Mouse (Mus musculus): ENCODE measurements at regions not wholly inside any gene's neighbourhood (a gene's known extent, or its start where the extent isn't known, plus 50 kb on each side); places are given as distances from the start of the nearest gene placed in this dataset.
"Not testable (repeated sequence)": the region's sequence is repeated elsewhere in the genome, so short reads cannot be mapped to it uniquely, and the experiment has no call there.

GRCm38 (mm10) chr4:89621260-89621659 is 58.0 kb upstream of the Dmrta1 start:
- no peak for DNase-seq (ENCODE audit: low spot score in 2 of 2)

DNA sequence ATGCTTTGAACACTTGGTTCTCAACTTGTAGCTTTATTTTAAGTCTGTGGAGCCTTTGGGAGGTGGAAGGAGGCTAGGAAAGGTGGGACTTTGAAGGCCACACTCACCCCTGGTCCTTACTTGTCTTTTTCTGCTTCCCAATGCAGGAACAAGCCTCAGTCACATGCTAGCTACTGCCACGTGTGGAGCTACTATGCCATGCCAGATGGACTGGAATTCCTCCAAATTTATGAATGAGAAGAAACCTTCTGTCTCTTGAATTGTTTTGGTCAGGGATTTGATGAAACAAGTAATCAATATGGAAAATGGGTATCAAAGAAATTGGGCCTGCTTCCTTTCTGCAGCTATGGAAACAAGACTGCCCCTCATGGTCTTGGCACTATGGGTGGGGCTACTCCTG is 74.5 kb upstream of the Dmrta1 start:
- DNase-seq (ENCODE audit: low spot score in 2 of 2), result no peak

GRCm38 (mm10) chr4:89575529-89575928 is 103.7 kb upstream of the Dmrta1 start:
- peak in 1 of 2 experiments; percentile 4 for DNase-seq (ENCODE audit: low spot score in 2 of 2)

DNA sequence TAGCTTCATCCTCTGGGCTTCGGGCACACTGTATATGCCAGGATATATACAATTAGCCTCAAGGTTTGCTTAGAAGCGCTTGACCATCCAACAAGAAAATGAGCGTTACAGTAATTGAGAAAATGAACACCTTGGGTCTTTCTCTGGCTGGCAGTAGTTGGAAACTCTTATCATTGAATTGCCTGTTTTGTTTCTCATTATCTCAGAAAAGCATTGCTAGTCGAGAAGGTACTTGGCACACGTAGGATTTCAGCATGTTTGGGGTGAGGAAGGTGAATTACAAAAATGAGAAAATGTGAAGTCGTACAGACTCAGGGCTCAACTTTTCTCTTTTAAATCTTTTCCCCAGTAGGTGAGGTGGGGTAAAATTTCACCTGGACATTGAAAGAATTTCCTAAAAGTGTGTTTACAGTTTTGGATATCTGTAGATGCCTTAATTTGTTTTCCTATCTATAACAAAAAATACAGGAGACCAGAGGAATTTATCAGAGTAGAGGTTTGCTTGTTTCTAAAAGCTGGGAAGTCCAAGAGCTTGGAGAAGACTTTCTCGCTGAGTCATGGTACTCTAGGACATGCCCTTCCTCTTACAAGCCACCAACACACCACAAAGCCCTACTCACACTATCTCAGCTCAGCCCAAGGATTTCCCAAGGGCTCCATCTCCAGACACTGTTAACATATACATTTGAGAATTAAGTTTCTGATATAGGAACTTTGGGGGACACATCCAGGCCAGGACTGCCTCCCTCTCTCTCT is 124.3 kb upstream of the Dmrta1 start:
- no peak for DNase-seq (ENCODE audit: low spot score in 2 of 2)

GRCm38 (mm10) chr4:89552556-89552955 is 126.7 kb upstream of the Dmrta1 start:
- no peak for DNase-seq (ENCODE audit: low spot score in 2 of 2)

GRCm38 (mm10) chr4:89550515-89550914 is 128.7 kb upstream of the Dmrta1 start:
- DNase-seq (ENCODE audit: low spot score in 2 of 2), result no peak

DNA sequence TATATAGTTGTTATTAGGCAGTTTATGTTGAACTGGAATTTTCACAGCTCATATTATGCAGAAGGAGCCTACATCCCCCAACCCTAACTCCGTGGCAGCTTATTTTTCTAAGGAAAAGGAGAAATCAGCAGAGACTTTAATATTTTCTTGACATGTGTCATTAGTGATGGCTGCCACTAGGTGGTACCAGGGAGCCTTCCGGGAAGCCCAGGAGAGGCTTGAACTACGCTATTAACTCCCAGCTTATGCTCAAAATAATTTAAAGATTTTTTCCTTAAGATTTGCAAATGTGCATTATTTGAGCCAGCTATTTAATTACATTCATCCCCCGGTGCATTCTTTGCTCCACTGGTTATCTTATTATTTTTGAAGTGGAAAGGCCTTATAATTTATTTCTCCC is 146.8 kb upstream of the Dmrta1 start:
- DNase-seq (ENCODE audit: low spot score in 2 of 2), result no peak

DNA sequence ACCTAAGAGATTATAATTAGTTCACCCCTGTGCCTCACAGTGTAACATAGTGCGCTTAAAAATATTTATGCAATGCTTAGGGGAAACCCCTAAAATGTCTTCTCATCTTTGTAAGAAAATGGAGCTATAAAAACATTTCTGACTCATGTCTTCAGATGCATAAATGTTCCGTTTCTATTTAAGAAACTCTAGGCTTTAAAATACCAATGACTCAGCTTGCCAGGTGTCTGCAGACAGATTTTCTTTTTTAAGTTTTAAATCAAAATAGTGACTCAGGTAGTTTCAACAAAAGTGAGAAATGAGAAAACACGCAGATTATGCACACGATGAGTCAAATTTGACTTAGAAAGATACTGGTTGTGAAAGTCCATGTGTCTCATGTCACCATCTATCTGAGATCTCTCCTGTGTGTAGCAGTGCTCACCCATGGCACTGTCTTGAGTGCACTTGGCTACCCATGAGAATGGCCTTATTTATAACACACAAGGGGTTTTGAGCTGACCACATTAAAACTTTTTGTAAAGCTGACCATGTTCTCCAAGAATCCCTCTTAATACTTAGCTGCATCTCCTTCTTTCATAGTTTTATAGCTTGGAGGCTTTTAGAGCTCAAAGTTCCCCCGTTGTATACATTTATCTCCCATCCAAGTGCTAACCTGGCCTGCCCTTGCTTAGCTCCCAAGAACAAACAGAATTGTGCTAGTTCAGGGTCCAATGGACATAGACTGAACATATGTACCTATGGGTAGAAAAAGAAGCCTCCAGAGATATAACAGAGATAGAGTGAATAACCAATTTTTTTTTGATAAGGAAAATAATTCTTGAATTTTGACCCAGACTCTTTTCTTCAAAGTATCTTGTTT is 149.0 kb upstream of the Dmrta1 start:
- DNase-seq (ENCODE audit: low spot score in 2 of 2), result no peak

GRCm38 (mm10) chr4:89527966-89528365 is 151.3 kb upstream of the Dmrta1 start:
- DNase-seq (ENCODE audit: low spot score in 2 of 2), result no peak

GRCm38 (mm10) chr4:89527326-89527725 is 151.9 kb upstream of the Dmrta1 start:
- no peak for DNase-seq (ENCODE audit: low spot score in 2 of 2)

DNA sequence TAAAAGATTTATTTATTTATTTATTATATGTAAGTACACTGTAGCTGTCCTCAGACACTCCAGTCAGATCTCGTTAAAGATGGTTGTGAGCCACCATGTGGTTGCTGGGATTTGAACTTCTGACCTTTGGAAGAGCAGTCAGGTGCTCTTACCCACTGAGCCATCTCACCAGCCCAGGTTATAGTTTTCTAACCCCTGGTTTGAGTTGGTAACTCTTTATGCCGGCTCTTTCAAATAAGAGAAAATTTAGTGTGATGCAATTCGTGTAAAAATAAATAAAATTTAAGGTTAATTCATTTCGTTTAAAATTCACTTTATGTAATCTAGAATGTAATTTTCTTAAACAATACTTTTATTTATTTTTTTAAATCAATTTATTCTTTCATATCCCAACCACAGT is 153.7 kb upstream of the Dmrta1 start:
- not testable (repeated sequence) for DNase-seq (ENCODE audit: low spot score in 2 of 2)

GRCm38 (mm10) chr4:89524260-89525200 is 154.7 kb upstream of the Dmrta1 start:
- DNase-seq (ENCODE audit: low spot score in 2 of 2), result peak in 1 of 2 experiments; percentile 31

DNA sequence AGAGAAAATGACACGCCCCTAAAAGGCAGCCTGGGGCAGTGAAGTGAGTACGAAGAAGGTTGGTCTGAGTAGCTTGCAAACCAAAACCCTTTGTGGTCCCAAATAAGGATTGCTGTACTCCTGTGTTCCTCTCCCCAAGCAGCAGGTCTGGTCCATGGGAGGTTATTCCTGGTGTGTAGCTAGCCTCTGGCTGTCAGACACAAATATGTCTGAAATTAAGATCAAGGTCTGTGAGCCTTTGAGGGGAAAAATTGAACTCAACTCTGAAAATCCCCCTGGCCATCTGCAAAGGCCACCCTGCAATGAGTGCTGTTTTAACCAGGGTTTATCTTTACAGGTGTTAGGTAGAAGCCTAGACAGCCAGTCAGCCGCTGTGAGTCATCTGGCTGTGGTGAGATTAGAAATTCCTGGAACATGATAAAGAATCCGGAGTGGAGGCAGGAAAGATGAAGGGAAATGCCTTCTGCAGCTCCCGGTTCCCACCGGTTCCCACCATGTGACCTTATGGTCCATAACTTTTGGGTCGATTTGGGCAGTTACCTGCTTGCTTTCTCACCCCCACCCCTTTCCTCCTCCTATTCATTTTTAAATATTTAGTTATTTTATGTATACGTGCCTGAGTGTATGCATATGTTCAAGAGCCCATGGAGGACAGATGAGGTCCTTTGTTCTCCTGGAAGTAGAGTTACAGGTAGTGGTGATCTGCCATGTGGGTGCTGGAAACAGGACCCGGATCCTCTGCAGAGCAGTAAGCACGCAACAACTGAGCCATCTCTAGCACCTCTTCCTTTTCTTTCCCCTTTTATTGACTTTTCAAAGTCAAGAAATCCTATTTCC is 155.6 kb upstream of the Dmrta1 start:
- no peak for DNase-seq (ENCODE audit: low spot score in 2 of 2)

- DNase-seq (ENCODE audit: low spot score in 2 of 2), result no peak
Measured at GRCm38 (mm10) chr4:89518027-89518426, 161.2 kb upstream of the Dmrta1 start.

DNA sequence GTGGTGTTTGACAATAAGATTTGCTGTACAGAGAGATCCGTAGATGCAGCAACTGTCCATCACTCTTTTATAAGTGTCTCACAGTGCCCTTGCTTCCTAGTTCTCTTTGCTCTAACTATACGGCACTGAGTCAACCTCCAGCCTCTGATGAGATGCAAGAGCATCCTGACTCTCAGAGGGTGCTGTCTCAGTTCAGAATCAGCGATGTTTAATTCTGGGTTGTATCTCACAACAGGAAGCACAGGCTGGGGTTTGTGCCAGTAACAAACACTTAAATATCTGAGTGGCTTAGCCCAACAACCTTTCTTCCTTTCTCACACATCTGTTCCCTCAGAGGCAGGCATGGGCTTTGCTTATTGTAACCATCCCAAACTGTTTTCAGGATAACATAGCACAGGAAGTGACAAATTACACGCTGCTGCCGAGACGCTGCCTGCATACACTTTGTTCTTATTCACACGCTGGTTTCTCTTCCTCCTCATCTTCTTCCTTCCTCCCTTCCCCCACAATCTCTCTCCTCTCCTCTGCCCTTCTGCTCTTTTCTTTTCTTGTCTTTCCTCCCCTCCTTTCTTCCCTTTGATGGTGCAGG is 163.3 kb upstream of the Dmrta1 start:
- no peak for DNase-seq (ENCODE audit: low spot score in 2 of 2)

GRCm38 (mm10) chr4:89514981-89515380 is 164.3 kb upstream of the Dmrta1 start:
- DNase-seq (ENCODE audit: low spot score in 2 of 2), result no peak

- DNase-seq (ENCODE audit: low spot score in 2 of 2), result no peak
Measured at GRCm38 (mm10) chr4:89510593-89510992, 168.6 kb upstream of the Dmrta1 start.

GRCm38 (mm10) chr4:89509655-89510391 is 169.4 kb upstream of the Dmrta1 start:
- no peak for DNase-seq (ENCODE audit: low spot score in 2 of 2)

- DNase-seq (ENCODE audit: low spot score in 2 of 2), result no peak
Measured at GRCm38 (mm10) chr4:89508103-89508763, 171.0 kb upstream of the Dmrta1 start.

Measured in adrenal gland, postnatal 4 days (tissue).